Mouse (Mus musculus) MEL (cell line): ENCODE results near the gene Ttbk2. TPM values are rescaled to one million over a fixed set of nuclear protein-coding genes. Genes with fewer than 3 reads are reported as not detected.

ENCODE experiments used
- DNase-seq: peaks from one replicate; pipeline ENCODE4 v3.0.0; 2011; ENCODE audit warnings: low read depth, low spot score
- H3K27ac ChIP-seq: 2 replicates; pipeline ENCODE4 v1.5.1; 2012; ENCODE audit warnings: low read depth, mild to moderate bottlenecking, control low read depth, low read length, moderate library complexity; ENCODE audit not compliant: control insufficient read depth
- H3K27me3 ChIP-seq, 2 experiments: fragments of 150-350 bp in 1 of 2; sonication (generic) in 1 of 2; 2 replicates each; pipeline ENCODE4 v1.6.1; 2012; ENCODE audit warnings: low read length in 2 of 2, mild to moderate bottlenecking in 2 of 2, improper control_type of control experiment in 1 of 2, moderate library complexity in 1 of 2; ENCODE audit not compliant: insufficient read depth in 2 of 2, control insufficient read depth in 1 of 2
- H3K36me3 ChIP-seq, 2 experiments: 2 replicates each; pipeline ENCODE4 v1.6.1; 2012 to 2014; ENCODE audit warnings: low read length in 2 of 2, improper control_type of control experiment in 1 of 2, inconsistent platforms in 1 of 2, mild to moderate bottlenecking in 1 of 2; ENCODE audit not compliant: insufficient read depth in 2 of 2, control insufficient read depth in 1 of 2
- H3K4me1 ChIP-seq, 2 experiments: fragments of 150-350 bp in 1 of 2; sonication (generic) in 1 of 2; 2 replicates each; pipeline ENCODE4 v1.6.1; 2012; ENCODE audit warnings: low read length in 2 of 2, improper control_type of control experiment in 1 of 2, mild to moderate bottlenecking in 1 of 2; ENCODE audit not compliant: insufficient read depth in 2 of 2, control insufficient read depth in 1 of 2
- H3K4me3 ChIP-seq, 2 experiments: fragments of 150-350 bp in 1 of 2; sonication (generic) in 1 of 2; 2 replicates each; pipeline ENCODE4 v1.5.1; 2012; ENCODE audit warnings: low read depth in 2 of 2, low read length in 2 of 2, mild to moderate bottlenecking in 2 of 2, moderate library complexity in 2 of 2, control low read depth in 1 of 2, improper control_type of control experiment in 1 of 2; ENCODE audit not compliant: control insufficient read depth in 1 of 2, insufficient read depth in 1 of 2
- H3K79me2 ChIP-seq: 2 replicates; pipeline ENCODE4 v1.6.1; 2012; ENCODE audit warnings: mild to moderate bottlenecking, low read length, moderate library complexity; ENCODE audit not compliant: control insufficient read depth, poor library complexity, insufficient read depth
- H3K9ac ChIP-seq: 2 replicates; pipeline ENCODE4 v1.6.1; 2012; ENCODE audit warnings: low read depth, mild to moderate bottlenecking, control low read depth, low read length, moderate library complexity; ENCODE audit not compliant: control insufficient read depth, poor library complexity, severe bottlenecking
- H3K9me3 ChIP-seq: fragments of 150-350 bp; sonication (generic); replicated peaks from 2 replicates; pipeline ENCODE4 v1.6.1; 2012; ENCODE audit warnings: mild to moderate bottlenecking, low read length, improper control_type of control experiment, moderate library complexity; ENCODE audit not compliant: insufficient read depth
- BHLHE40 ChIP-seq: IDR thresholded peaks from 2 replicates; pipeline ENCODE4 v1.6.1; 2012; ENCODE audit warnings: low read depth, mild to moderate bottlenecking, inconsistent platforms, low read length, improper control_type of control experiment, borderline replicate concordance
- CHD1 ChIP-seq: IDR thresholded peaks from 2 replicates; pipeline ENCODE4 v1.6.1; 2012; ENCODE audit warnings: low read depth, mild to moderate bottlenecking, inconsistent platforms, low read length, improper control_type of control experiment
- CHD2 ChIP-seq: IDR thresholded peaks from 2 replicates; pipeline ENCODE4 v1.6.1; 2011; ENCODE audit warnings: low read length, improper control_type of control experiment
- CTCF ChIP-seq, 3 experiments: IDR thresholded peaks in 2 of 3; conservative IDR thresholded peaks in 1 of 3; 2 replicates each; pipeline ENCODE4 v1.5.1; 2011 to 2012; ENCODE audit warnings: low read length in 3 of 3, low read depth in 2 of 3, mild to moderate bottlenecking in 2 of 3, improper control_type of control experiment in 1 of 3, inconsistent platforms in 1 of 3, mixed read lengths in 1 of 3, moderate library complexity in 1 of 3; ENCODE audit not compliant: control insufficient read depth in 1 of 3, insufficient read depth in 1 of 3, poor library complexity in 1 of 3, severe bottlenecking in 1 of 3
- E2F4 ChIP-seq: IDR thresholded peaks from 2 replicates; pipeline ENCODE4 v1.6.1; 2011; ENCODE audit warnings: low read depth, low read length, improper control_type of control experiment, borderline replicate concordance
- ELF1 ChIP-seq: IDR thresholded peaks from 2 replicates; pipeline ENCODE4 v1.6.1; 2014; ENCODE audit warnings: low read depth, mild to moderate bottlenecking, inconsistent platforms, low read length, improper control_type of control experiment, moderate library complexity
- EP300 ChIP-seq, 2 experiments: IDR thresholded peaks; 2 replicates each; pipeline ENCODE4 v1.6.1; 2011; ENCODE audit warnings: improper control_type of control experiment in 2 of 2, low read length in 2 of 2, low read depth in 1 of 2, mild to moderate bottlenecking in 1 of 2
- ETS1 ChIP-seq: IDR thresholded peaks from 2 replicates; pipeline ENCODE4 v1.6.1; 2012; ENCODE audit warnings: low read depth, mild to moderate bottlenecking, inconsistent platforms, low read length, improper control_type of control experiment, moderate library complexity
- GABPA ChIP-seq: IDR thresholded peaks from 2 replicates; pipeline ENCODE4 v1.6.1; 2012; ENCODE audit warnings: low read depth, mild to moderate bottlenecking, inconsistent platforms, low read length, improper control_type of control experiment, moderate library complexity
- GATA1 ChIP-seq: IDR thresholded peaks from 2 replicates; pipeline ENCODE4 v1.6.1; 2011; ENCODE audit warnings: low read depth, low read length, improper control_type of control experiment
- HCFC1 ChIP-seq: IDR thresholded peaks from 2 replicates; pipeline ENCODE4 v1.6.1; 2012; ENCODE audit warnings: low read depth, mild to moderate bottlenecking, inconsistent platforms, low read length, improper control_type of control experiment, moderate library complexity
- JUND ChIP-seq: IDR thresholded peaks from 2 replicates; pipeline ENCODE4 v1.6.1; 2011; ENCODE audit warnings: low read depth, mild to moderate bottlenecking, improper control_type of control experiment, low read length
- KAT2A ChIP-seq: conservative IDR thresholded peaks from 2 replicates; pipeline ENCODE4 v1.6.1; 2012; ENCODE audit warnings: low read depth, low read length, improper control_type of control experiment, inconsistent platforms
- MAFK ChIP-seq: IDR thresholded peaks from 2 replicates; pipeline ENCODE4 v1.6.1; 2011; ENCODE audit warnings: low read depth, mild to moderate bottlenecking, low read length, improper control_type of control experiment, borderline replicate concordance
- MAZ ChIP-seq: IDR thresholded peaks from 2 replicates; pipeline ENCODE4 v1.6.1; 2012; ENCODE audit warnings: low read depth, mild to moderate bottlenecking, inconsistent platforms, low read length, improper control_type of control experiment
- MEF2A ChIP-seq: IDR thresholded peaks from 2 replicates; pipeline ENCODE4 v1.6.1; 2014; ENCODE audit warnings: low read depth, mild to moderate bottlenecking, inconsistent platforms, low read length, improper control_type of control experiment; ENCODE audit not compliant: poor library complexity, insufficient replicate concordance, severe bottlenecking; ENCODE audit errors: extremely low read depth
- MYB ChIP-seq: IDR thresholded peaks from 2 replicates; pipeline ENCODE4 v1.6.1; 2011; ENCODE audit warnings: mild to moderate bottlenecking, low read depth, low read length, improper control_type of control experiment
- MYC ChIP-seq: IDR thresholded peaks from 2 replicates; pipeline ENCODE4 v1.6.1; 2011; ENCODE audit warnings: low read depth, mild to moderate bottlenecking, low read length, improper control_type of control experiment, moderate library complexity
- NELFE ChIP-seq: IDR thresholded peaks from 2 replicates; pipeline ENCODE4 v1.6.1; 2011; ENCODE audit warnings: low read depth, low read length, improper control_type of control experiment
- NRF1 ChIP-seq: IDR thresholded peaks from 2 replicates; pipeline ENCODE4 v1.6.1; 2014; ENCODE audit warnings: low read depth, mild to moderate bottlenecking, inconsistent platforms, low read length, improper control_type of control experiment, moderate library complexity; ENCODE audit not compliant: poor library complexity, insufficient read depth, severe bottlenecking
- POLR2A ChIP-seq, 2 experiments: IDR thresholded peaks; 2 replicates each; pipeline ENCODE4 v1.6.1; 2011 to 2012; ENCODE audit warnings: low read length in 2 of 2, mild to moderate bottlenecking in 2 of 2, control low read depth in 1 of 2, improper control_type of control experiment in 1 of 2, low read depth in 1 of 2, moderate library complexity in 1 of 2; ENCODE audit not compliant: control insufficient read depth in 1 of 2, insufficient read depth in 1 of 2, poor library complexity in 1 of 2
- POLR2AphosphoS2 ChIP-seq: IDR thresholded peaks from 2 replicates; pipeline ENCODE4 v1.6.1; 2011; ENCODE audit warnings: low read length, improper control_type of control experiment
- POLR2AphosphoS5 ChIP-seq: IDR thresholded peaks from 2 replicates; pipeline ENCODE4 v1.6.1; 2012; ENCODE audit warnings: low read depth, borderline replicate concordance, mild to moderate bottlenecking, inconsistent platforms, low read length, moderate library complexity, mixed read lengths
- RAD21 ChIP-seq: IDR thresholded peaks from 2 replicates; pipeline ENCODE4 v1.6.1; 2011; ENCODE audit warnings: mild to moderate bottlenecking, low read depth, low read length, improper control_type of control experiment
- RCOR1 ChIP-seq: IDR thresholded peaks from 2 replicates; pipeline ENCODE4 v1.6.1; 2012; ENCODE audit warnings: low read depth, mild to moderate bottlenecking, inconsistent platforms, low read length, improper control_type of control experiment
- SIN3A ChIP-seq: IDR thresholded peaks from 2 replicates; pipeline ENCODE4 v1.6.1; 2012; ENCODE audit warnings: low read length, improper control_type of control experiment, inconsistent platforms
- SMC3 ChIP-seq: IDR thresholded peaks from 2 replicates; pipeline ENCODE4 v1.6.1; 2011; ENCODE audit warnings: low read depth, low read length, improper control_type of control experiment
- TAL1 ChIP-seq: IDR thresholded peaks from 2 replicates; pipeline ENCODE4 v1.6.1; 2012; ENCODE audit warnings: mild to moderate bottlenecking, inconsistent platforms, low read length, moderate library complexity, mixed read lengths
- TBP ChIP-seq: IDR thresholded peaks from 2 replicates; pipeline ENCODE4 v1.8.0; 2011; ENCODE audit warnings: low read depth, low read length, improper control_type of control experiment
- TCF12 ChIP-seq: IDR thresholded peaks from 2 replicates; pipeline ENCODE4 v1.6.1; 2014; ENCODE audit warnings: low read depth, mild to moderate bottlenecking, inconsistent platforms, low read length, improper control_type of control experiment, moderate library complexity
- USF1 ChIP-seq: IDR thresholded peaks from 2 replicates; pipeline ENCODE4 v1.6.1; 2014; ENCODE audit warnings: low read depth, mild to moderate bottlenecking, inconsistent platforms, low read length, improper control_type of control experiment, moderate library complexity
- USF2 ChIP-seq, 2 experiments: IDR thresholded peaks; 2 replicates each; pipeline ENCODE4 v1.6.1; 2011 to 2012; ENCODE audit warnings: improper control_type of control experiment in 2 of 2, low read length in 2 of 2, borderline replicate concordance in 1 of 2, inconsistent platforms in 1 of 2, low read depth in 1 of 2, mild to moderate bottlenecking in 1 of 2; ENCODE audit not compliant: insufficient read depth in 1 of 2
- ZKSCAN1 ChIP-seq: IDR thresholded peaks from 2 replicates; pipeline ENCODE4 v1.6.1; 2012; ENCODE audit warnings: low read depth, mild to moderate bottlenecking, inconsistent platforms, low read length, improper control_type of control experiment, moderate library complexity
- ZMIZ1 ChIP-seq: IDR thresholded peaks from 2 replicates; pipeline ENCODE4 v1.6.1; 2012; ENCODE audit warnings: low read depth, mild to moderate bottlenecking, inconsistent platforms, low read length, improper control_type of control experiment, moderate library complexity
- ZNF384 ChIP-seq: IDR thresholded peaks from 2 replicates; pipeline ENCODE4 v1.6.1; 2012; ENCODE audit warnings: low read depth, mild to moderate bottlenecking, inconsistent platforms, low read length, improper control_type of control experiment
- polyA plus RNA-seq, 2 experiments: library from polyadenylated mRNA; stranded (reverse) in 1 of 2; unstranded in 1 of 2; fragments of >175 nt in 1 of 2; fragments of >200 nt in 1 of 2; gene quantifications; 2 replicates each; pipeline versions ENCODE4 v1.2.1 to v1.2.4; 2012; ENCODE audit warnings: low replicate concordance in 2 of 2, low read depth in 1 of 2; ENCODE audit not compliant: insufficient read length in 2 of 2, insufficient read depth in 1 of 2, missing spikeins in 1 of 2
- total RNA-seq: library from RNA; depleted of rRNA; stranded (reverse); fragments of 300-350 nt; gene quantifications from 2 replicates; pipeline ENCODE4 v1.2.3, GENCODE M21; 2012

The Ttbk2 gene
- total and polyA plus RNA-seq, 3 experiments, result 2.1 to 3.0 TPM; not detected in 1

- H3K79me2 ChIP-seq, result peaks cover 18% of the 10 kb centered on the region
- peak overlapping the region; percentile 93 for H3K9ac ChIP-seq
- peak overlapping the region; percentile 90 for H3K27ac ChIP-seq
- TF ChIP-seq TBP, result peak; percentile 68
- TF ChIP-seq ZMIZ1, result peak; percentile 89
- no peak for TF ChIP-seq ZKSCAN1
- TF ChIP-seq POLR2A (IDR thresholded peaks at IDR 0.05; ENCODE audit: control insufficient read depth in 1 of 2, insufficient read depth in 1 of 2, low read depth in 1 of 2, low read length in 2 of 2, poor library complexity in 1 of 2), result peak; percentile 92 to 96
- peak; percentile 41; the same call in 1 of the 2 replicates for TF ChIP-seq GATA1
- TF ChIP-seq BHLHE40, result no peak
- no peak for TF ChIP-seq MAFK
- TF ChIP-seq MEF2A, result no peak
- TF ChIP-seq KAT2A, result no peak; the same call in 1 of the 2 replicates
- TF ChIP-seq SMC3, result no peak
- TF ChIP-seq USF1, result peak; percentile 49; the same call in 1 of the 2 replicates
- no peak for TF ChIP-seq CHD1
- 0 out of 2 replicates have a peak, but pooled peaks have one; percentile 9 for TF ChIP-seq ETS1
- TF ChIP-seq RCOR1, result 0 out of 2 replicates have a peak, but pooled peaks have one; percentile 26
- TF ChIP-seq TCF12, result peak; percentile 77
- TF ChIP-seq NRF1, result peak; percentile 73
- no peak for TF ChIP-seq GABPA
- peak; percentile 84; the same call in 1 of the 2 replicates for TF ChIP-seq POLR2AphosphoS2
- no peak for TF ChIP-seq USF2 (IDR thresholded peaks at IDR 0.05; ENCODE audit: borderline replicate concordance in 1 of 2, insufficient read depth in 1 of 2, low read depth in 1 of 2, low read length in 2 of 2)
- no peak for TF ChIP-seq POLR2AphosphoS5
- peak; percentile 65; the same call in 1 of the 2 replicates for TF ChIP-seq HCFC1
- no peak for TF ChIP-seq ZNF384
- TF ChIP-seq ELF1, result no peak
- TF ChIP-seq MYB, result no peak
- TF ChIP-seq MYC, result no peak
- no peak for TF ChIP-seq JUND
- TF ChIP-seq CHD2, result no peak
- no peak for TF ChIP-seq RAD21
- TF ChIP-seq E2F4, result no peak
- no peak for TF ChIP-seq MAZ
- TF ChIP-seq EP300 (IDR thresholded peaks at IDR 0.05; ENCODE audit: low read depth in 1 of 2, low read length in 2 of 2), result peak in 1 of 2 experiments; percentile 58; a peak in 2 of 4 replicates
- peak; percentile 54 for TF ChIP-seq SIN3A
- TF ChIP-seq CTCF (IDR thresholded peaks at IDR 0.05 in 2 of 3, conservative IDR thresholded peaks at IDR 0.05 in 1 of 3; ENCODE audit: control insufficient read depth in 1 of 3, insufficient read depth in 1 of 3, low read depth in 2 of 3, low read length in 3 of 3, poor library complexity in 1 of 3, severe bottlenecking in 1 of 3), result no peak
- TF ChIP-seq TAL1, result peak; percentile 51
- TF ChIP-seq NELFE, result peak; percentile 93
Measured at GRCm38 (mm10) chr2:120731167-120731862, 119.1 kb downstream of the Ttbk2 start.

More at GRCm38 (mm10) chr2:120731167-120731862, 119.1 kb downstream of the Ttbk2 start:
- H3K4me3 ChIP-seq, result peak overlapping the region; percentile 69 to 97
- H3K27me3 ChIP-seq, result no peaks in the 10 kb centered on the region
- H3K36me3 ChIP-seq, result peaks cover 0 to 10% of the 10 kb centered on the region in 2 experiments; a peak in 2 of 4 replicates
- no peaks in the 10 kb centered on the region for H3K9me3 ChIP-seq
- peaks cover 5 to 21% of the 10 kb centered on the region in 2 experiments for H3K4me1 ChIP-seq
- peak; percentile 95 for DNase-seq
